Mouse (Mus musculus): ENCODE data around the gene Sgo2a. TPM values are rescaled to one million over a fixed set of nuclear protein-coding genes. Genes with fewer than 3 reads are reported as not detected.
"Not testable (repeated sequence)": the region's sequence is repeated elsewhere in the genome, so short reads cannot be mapped to it uniquely, and the experiment has no call there.

Gene Sgo2a
- polyA plus RNA-seq, 1 experiment from 2014 or later, result 9.5 TPM

- Histone ChIP-seq H3K36me3 (no peaks in the 10 kb centered on the region), H3K4me3 (no peak overlapping the region), H3K27ac (replicated peaks) (no peak overlapping the region), H3K27me3 (no peaks in the 10 kb centered on the region), H3K9ac (replicated peaks) (no peak overlapping the region), H3K4me2 (replicated peaks) (no peak overlapping the region), H3K4me1 (no peaks in the 10 kb centered on the region), H3K9me3 (no peaks in the 10 kb centered on the region)
- WGBS, result 33% methylated on average over 6 of the region's 6 CpGs
- ATAC-seq (replicated peaks), result 0 out of 2 replicates have a peak, but pooled peaks have one; percentile 19
These were observed 6.6 kb upstream of the Sgo2a start for GRCm38 (mm10) chr1:57989052-57989600.

GRCm38 (mm10) chr1:57991277-57991676, 4.5 kb upstream of the Sgo2a start:
- Histone ChIP-seq H3K4me1 (peaks cover 2% of the 10 kb centered on the region), H3K36me3 (no peaks in the 10 kb centered on the region), H3K27ac (replicated peaks) (no peak overlapping the region), H3K9ac (replicated peaks) (no peak overlapping the region), H3K9me3 (no peaks in the 10 kb centered on the region), H3K4me2 (replicated peaks) (no peak overlapping the region), H3K4me3 (no peak overlapping the region), H3K27me3 (no peaks in the 10 kb centered on the region)
- no peak for ATAC-seq (replicated peaks)
- 86% methylated on average over 2 of the region's 2 CpGs for WGBS

- WGBS, result under 1% methylated on average over 29 of the region's 29 CpGs
- ATAC-seq (replicated peaks), result no peak; the same call in 1 of the 2 replicates
These were observed 403 bp downstream of the Sgo2a start for GRCm38 (mm10) chr1:57996133-57996615.

GRCm38 (mm10) chr1:57998146-57998545, 2.4 kb downstream of the Sgo2a start:
- Histone ChIP-seq H3K36me3 (0 out of 2 replicates have a peak, but pooled peaks cover 4% of the 10 kb centered on the region), H3K9ac (replicated peaks) (no peak overlapping the region), H3K9me3 (no peaks in the 10 kb centered on the region), H3K27ac (replicated peaks) (no peak overlapping the region), H3K4me3 (no peak overlapping the region), H3K4me2 (replicated peaks) (no peak overlapping the region; the same call in 1 of the 2 replicates), H3K27me3 (no peaks in the 10 kb centered on the region), H3K4me1 (peaks cover 21% of the 10 kb centered on the region)
- ATAC-seq (replicated peaks), result no peak
- 72% methylated on average over 3 of the region's 3 CpGs for WGBS

More at GRCm38 (mm10) chr1:57996133-57996615, 403 bp downstream of the Sgo2a start:
- no peaks in the 10 kb centered on the region for H3K9me3 ChIP-seq
- H3K4me2 ChIP-seq (replicated peaks), result peak overlapping the region; percentile 80
- H3K4me3 ChIP-seq, result peak overlapping the region; percentile 82
- H3K4me1 ChIP-seq, result peaks cover 21% of the 10 kb centered on the region
- H3K9ac ChIP-seq (replicated peaks), result peak overlapping the region; percentile 57
- no peaks in the 10 kb centered on the region for H3K27me3 ChIP-seq
- peak overlapping the region; percentile 95 for H3K27ac ChIP-seq (replicated peaks)
- H3K36me3 ChIP-seq, result no peaks in the 10 kb centered on the region

GRCm38 (mm10) chr1:58006388-58006787, 10.6 kb downstream of the Sgo2a start:
- not testable (repeated sequence) for H3K9ac ChIP-seq (replicated peaks); H3K4me2 ChIP-seq (replicated peaks); H3K27me3 ChIP-seq; H3K4me3 ChIP-seq; ATAC-seq (replicated peaks); H3K27ac ChIP-seq (replicated peaks); H3K36me3 ChIP-seq; H3K9me3 ChIP-seq; H3K4me1 ChIP-seq
- 92% methylated on average over 7 of the region's 7 CpGs for WGBS

GRCm38 (mm10) chr1:58018856-58019255, 23.1 kb downstream of the Sgo2a start, which contains the start of gene Kctd18:
Gene Kctd18, minus strand, starts transcription at chr1:58018956.
- WGBS, result 96% methylated on average over 7 of the region's 7 CpGs
- no peak for ATAC-seq (replicated peaks)
- no peaks in the 10 kb centered on the region for H3K9me3 ChIP-seq
- H3K27ac ChIP-seq (replicated peaks), result no peak within 1 kb of the TSS
- no peaks in the 10 kb centered on the region for H3K27me3 ChIP-seq
- H3K36me3 ChIP-seq, result peaks cover 19% of the 10 kb centered on the region
- H3K9ac ChIP-seq (replicated peaks), result no peak within 1 kb of the TSS
- H3K4me3 ChIP-seq, result no peak within 1 kb of the TSS
- H3K4me1 ChIP-seq, result no peaks in the 10 kb centered on the region
- H3K4me2 ChIP-seq (replicated peaks), result no peak within 1 kb of the TSS

GRCm38 (mm10) chr1:58027707-58028106, 31.9 kb downstream of the Sgo2a start:
- Histone ChIP-seq H3K4me2 (replicated peaks) (no peak overlapping the region), H3K27ac (replicated peaks) (no peak overlapping the region), H3K4me3 (no peak overlapping the region), H3K9ac (replicated peaks) (no peak overlapping the region), H3K4me1 (peaks cover 9% of the 10 kb centered on the region), H3K27me3 (no peaks in the 10 kb centered on the region), H3K36me3 (peaks cover 4% of the 10 kb centered on the region), H3K9me3 (no peaks in the 10 kb centered on the region)
- 85% methylated on average over 7 of the region's 7 CpGs for WGBS
- ATAC-seq (replicated peaks), result no peak

GRCm38 (mm10) chr1:58029636-58030117, 33.9 kb downstream of the Sgo2a start, which contains the start of gene Aox1:
Gene Aox1, plus strand, starts transcription at chr1:58029931.
- H3K36me3 ChIP-seq, result peaks cover under 1% of the 10 kb centered on the region; the same call in 1 of the 2 replicates
- H3K4me1 ChIP-seq, result peaks cover 9% of the 10 kb centered on the region
- 0 out of 2 replicates have a peak, but pooled peaks have one; percentile 42 for ATAC-seq (replicated peaks)
- no peaks in the 10 kb centered on the region for H3K9me3 ChIP-seq
- no peak within 1 kb of the TSS for H3K4me3 ChIP-seq
- no peak within 1 kb of the TSS for H3K9ac ChIP-seq (replicated peaks)
- H3K27me3 ChIP-seq, result no peaks in the 10 kb centered on the region
- H3K4me2 ChIP-seq (replicated peaks), result peak within 1 kb of the TSS; percentile 20
- 13% methylated on average over 12 of the region's 12 CpGs for WGBS
- H3K27ac ChIP-seq (replicated peaks), result 0 out of 2 replicates have a peak within 1 kb of the TSS, but pooled peaks have one; percentile 3

GRCm38 (mm10) chr1:58030156-58030871, 34.5 kb downstream of the Sgo2a start:
- no peak overlapping the region for H3K4me3 ChIP-seq
- 37% methylated on average over 13 of the region's 13 CpGs for WGBS
- H3K27me3 ChIP-seq, result no peaks in the 10 kb centered on the region
- H3K4me1 ChIP-seq, result peaks cover 9% of the 10 kb centered on the region
- H3K36me3 ChIP-seq, result no peaks in the 10 kb centered on the region
- ATAC-seq (replicated peaks), result peak; percentile 60
- no peak overlapping the region for H3K9ac ChIP-seq (replicated peaks)
- 0 out of 2 replicates have a peak overlapping the region, but pooled peaks have one; percentile 3 for H3K27ac ChIP-seq (replicated peaks)
- peak overlapping the region; percentile 20 for H3K4me2 ChIP-seq (replicated peaks)
- H3K9me3 ChIP-seq, result no peaks in the 10 kb centered on the region

GRCm38 (mm10) chr1:58031160-58031769, 35.5 kb downstream of the Sgo2a start:
- H3K27me3 ChIP-seq, result no peaks in the 10 kb centered on the region
- no peaks in the 10 kb centered on the region for H3K9me3 ChIP-seq
- no peak overlapping the region for H3K4me2 ChIP-seq (replicated peaks)
- no peaks in the 10 kb centered on the region for H3K36me3 ChIP-seq
- H3K27ac ChIP-seq (replicated peaks), result no peak overlapping the region
- H3K9ac ChIP-seq (replicated peaks), result no peak overlapping the region
- H3K4me1 ChIP-seq, result peaks cover 9% of the 10 kb centered on the region
- WGBS, result 57% methylated on average over 10 of the region's 10 CpGs
- no peak overlapping the region for H3K4me3 ChIP-seq
- ATAC-seq (replicated peaks), result peak; percentile 67

- H3K4me2 ChIP-seq (replicated peaks); H3K9ac ChIP-seq (replicated peaks); H3K4me3 ChIP-seq; ATAC-seq (replicated peaks); H3K27me3 ChIP-seq; H3K4me1 ChIP-seq; H3K36me3 ChIP-seq; H3K27ac ChIP-seq (replicated peaks); H3K9me3 ChIP-seq: not testable (repeated sequence)
- WGBS, result 90% methylated on average over 9 of the region's 9 CpGs
These were observed 41.5 kb downstream of the Sgo2a start for GRCm38 (mm10) chr1:58037306-58037705.

GRCm38 (mm10) chr1:58045076-58045475, 49.3 kb downstream of the Sgo2a start:
- H3K27me3 ChIP-seq, result no peaks in the 10 kb centered on the region
- H3K4me2 ChIP-seq (replicated peaks), result no peak overlapping the region
- H3K36me3 ChIP-seq, result no peaks in the 10 kb centered on the region
- H3K4me3 ChIP-seq, result no peak overlapping the region
- WGBS, result 72% methylated on average over 3 of the region's 3 CpGs
- no peak for ATAC-seq (replicated peaks)
- H3K9me3 ChIP-seq, result no peaks in the 10 kb centered on the region
- H3K4me1 ChIP-seq, result peaks cover 13% of the 10 kb centered on the region
- no peak overlapping the region for H3K9ac ChIP-seq (replicated peaks)
- H3K27ac ChIP-seq (replicated peaks), result no peak overlapping the region

All from forebrain, embryonic 15.5 days (tissue).